Mouse (Mus musculus): Measurements from ENCODE around the gene Mindy4b-ps. TPM values are rescaled to one million over a fixed set of nuclear protein-coding genes. Genes with fewer than 3 reads are reported as not detected.
A peak's percentile ranks its signal among the peaks of the same experiment; 100 is the strongest.

Gene Mindy4b-ps
- polyA plus RNA-seq, 1 experiment from 2014 or later, result 0.32 TPM

- no peaks in the 10 kb centered on the region for H3K9me3 ChIP-seq (ENCODE audit: control insufficient read depth, low read length)
- no peak overlapping the region for H3K27ac ChIP-seq (replicated peaks in 1 of 2; ENCODE audit: control insufficient read depth in 1 of 2, insufficient read depth in 1 of 2, low read depth in 2 of 2, low read length in 2 of 2)
- H3K4me2 ChIP-seq (ENCODE audit: low read length), result no peak overlapping the region
- no peaks in the 10 kb centered on the region for H3K36me3 ChIP-seq (ENCODE audit: control insufficient read depth, insufficient read depth, low read length)
- no peak overlapping the region for H3K4me3 ChIP-seq (ENCODE audit: control insufficient read depth in 1 of 2, insufficient read depth in 1 of 2, low read depth in 1 of 2, low read length in 2 of 2)
- no peaks in the 10 kb centered on the region for H3K27me3 ChIP-seq (ENCODE audit: control insufficient read depth, insufficient read depth, low read length)
- 87% methylated on average over 5 of the region's 5 CpGs for WGBS
- no peak for ATAC-seq (ENCODE audit: insufficient number of reproducible peaks, insufficient read depth, low FRiP score, low read depth)
- H3K4me1 ChIP-seq (ENCODE audit: control insufficient read depth in 2 of 2, insufficient read depth in 2 of 2, low read length in 2 of 2), result peaks cover 4 to 15% of the 10 kb centered on the region in 2 experiments
- H3K9ac ChIP-seq (ENCODE audit: low read length), result no peak overlapping the region
These were observed 13.5 kb downstream of the Mindy4b-ps start for GRCm38 (mm10) chr3:58808636-58809035.

GRCm38 (mm10) chr3:58804745-58805144 lies 17.4 kb downstream of the Mindy4b-ps start:
- ATAC-seq (ENCODE audit: insufficient number of reproducible peaks, insufficient read depth, low FRiP score, low read depth), result peak; percentile 81
- no peaks in the 10 kb centered on the region for H3K36me3 ChIP-seq (ENCODE audit: control insufficient read depth, insufficient read depth, low read length)
- 29% methylated on average over 6 of the region's 6 CpGs for WGBS

GRCm38 (mm10) chr3:58798676-58799075 lies 23.4 kb downstream of the Mindy4b-ps start:
- WGBS, result 73% methylated on average over 4 of the region's 4 CpGs
- peaks cover 2% of the 10 kb centered on the region in 2 experiments; a peak in 1 of 4 replicates for H3K4me1 ChIP-seq (ENCODE audit: control insufficient read depth in 2 of 2, insufficient read depth in 2 of 2, low read length in 2 of 2)
- H3K4me3 ChIP-seq (ENCODE audit: control insufficient read depth in 1 of 2, insufficient read depth in 1 of 2, low read depth in 1 of 2, low read length in 2 of 2), result no peak overlapping the region
- ATAC-seq (ENCODE audit: insufficient number of reproducible peaks, insufficient read depth, low FRiP score, low read depth), result no peak
- no peak overlapping the region for H3K4me2 ChIP-seq (ENCODE audit: low read length)
- no peak overlapping the region for H3K9ac ChIP-seq (ENCODE audit: low read length)
- H3K27me3 ChIP-seq (ENCODE audit: control insufficient read depth, insufficient read depth, low read length), result no peaks in the 10 kb centered on the region
- no peaks in the 10 kb centered on the region for H3K9me3 ChIP-seq (ENCODE audit: control insufficient read depth, low read length)
- H3K36me3 ChIP-seq (ENCODE audit: control insufficient read depth, insufficient read depth, low read length), result no peaks in the 10 kb centered on the region
- H3K27ac ChIP-seq (replicated peaks in 1 of 2; ENCODE audit: control insufficient read depth in 1 of 2, insufficient read depth in 1 of 2, low read depth in 2 of 2, low read length in 2 of 2), result no peak overlapping the region

More at GRCm38 (mm10) chr3:58804745-58805144, 17.4 kb downstream of the Mindy4b-ps start:
- Histone ChIP-seq H3K4me3 (ENCODE audit: control insufficient read depth in 1 of 2, insufficient read depth in 1 of 2, low read depth in 1 of 2, low read length in 2 of 2) (no peak overlapping the region), H3K9me3 (ENCODE audit: control insufficient read depth, low read length) (no peaks in the 10 kb centered on the region), H3K4me2 (ENCODE audit: low read length) (no peak overlapping the region), H3K4me1 (ENCODE audit: control insufficient read depth in 2 of 2, insufficient read depth in 2 of 2, low read length in 2 of 2) (peaks cover 7 to 18% of the 10 kb centered on the region in 2 experiments), H3K27me3 (ENCODE audit: control insufficient read depth, insufficient read depth, low read length) (no peaks in the 10 kb centered on the region), H3K9ac (ENCODE audit: low read length) (no peak overlapping the region), H3K27ac (replicated peaks in 1 of 2; ENCODE audit: control insufficient read depth in 1 of 2, insufficient read depth in 1 of 2, low read depth in 2 of 2, low read length in 2 of 2) (peak overlapping the region in 1 of 2 experiments; percentile 35; a peak in 1 of 4 replicates)

GRCm38 (mm10) chr3:58798245-58798644 lies 23.9 kb downstream of the Mindy4b-ps start:
- Histone ChIP-seq H3K9ac (ENCODE audit: low read length) (no peak overlapping the region), H3K27me3 (ENCODE audit: control insufficient read depth, insufficient read depth, low read length) (no peaks in the 10 kb centered on the region), H3K36me3 (ENCODE audit: control insufficient read depth, insufficient read depth, low read length) (no peaks in the 10 kb centered on the region), H3K4me2 (ENCODE audit: low read length) (no peak overlapping the region), H3K4me3 (ENCODE audit: control insufficient read depth in 1 of 2, insufficient read depth in 1 of 2, low read depth in 1 of 2, low read length in 2 of 2) (no peak overlapping the region), H3K9me3 (ENCODE audit: control insufficient read depth, low read length) (no peaks in the 10 kb centered on the region), H3K4me1 (ENCODE audit: control insufficient read depth in 2 of 2, insufficient read depth in 2 of 2, low read length in 2 of 2) (peaks cover 2% of the 10 kb centered on the region in 2 experiments; a peak in 1 of 4 replicates), H3K27ac (replicated peaks in 1 of 2; ENCODE audit: control insufficient read depth in 1 of 2, insufficient read depth in 1 of 2, low read depth in 2 of 2, low read length in 2 of 2) (no peak overlapping the region)
- 79% methylated on average over 8 of the region's 8 CpGs for WGBS
- no peak for ATAC-seq (ENCODE audit: insufficient number of reproducible peaks, insufficient read depth, low FRiP score, low read depth)

GRCm38 (mm10) chr3:58789473-58789872 lies 32.6 kb downstream of the Mindy4b-ps start:
- Histone ChIP-seq H3K4me1 (ENCODE audit: control insufficient read depth in 2 of 2, insufficient read depth in 2 of 2, low read length in 2 of 2) (peaks cover 0 to 7% of the 10 kb centered on the region in 2 experiments; a peak in 2 of 4 replicates), H3K27me3 (ENCODE audit: control insufficient read depth, insufficient read depth, low read length) (no peaks in the 10 kb centered on the region), H3K36me3 (ENCODE audit: control insufficient read depth, insufficient read depth, low read length) (no peaks in the 10 kb centered on the region), H3K9me3 (ENCODE audit: control insufficient read depth, low read length) (no peaks in the 10 kb centered on the region), H3K4me2 (ENCODE audit: low read length) (no peak overlapping the region), H3K4me3 (ENCODE audit: control insufficient read depth in 1 of 2, insufficient read depth in 1 of 2, low read depth in 1 of 2, low read length in 2 of 2) (no peak overlapping the region), H3K9ac (ENCODE audit: low read length) (no peak overlapping the region), H3K27ac (replicated peaks in 1 of 2; ENCODE audit: control insufficient read depth in 1 of 2, insufficient read depth in 1 of 2, low read depth in 2 of 2, low read length in 2 of 2) (no peak overlapping the region)
- 70% methylated on average over 7 of the region's 7 CpGs for WGBS
- ATAC-seq (ENCODE audit: insufficient number of reproducible peaks, insufficient read depth, low FRiP score, low read depth), result no peak

GRCm38 (mm10) chr3:58789033-58789432 lies 33.1 kb downstream of the Mindy4b-ps start:
- no peaks in the 10 kb centered on the region for H3K9me3 ChIP-seq (ENCODE audit: control insufficient read depth, low read length)
- no peak overlapping the region for H3K9ac ChIP-seq (ENCODE audit: low read length)
- H3K27ac ChIP-seq (replicated peaks in 1 of 2; ENCODE audit: control insufficient read depth in 1 of 2, insufficient read depth in 1 of 2, low read depth in 2 of 2, low read length in 2 of 2), result no peak overlapping the region
- H3K4me3 ChIP-seq (ENCODE audit: control insufficient read depth in 1 of 2, insufficient read depth in 1 of 2, low read depth in 1 of 2, low read length in 2 of 2), result no peak overlapping the region
- peaks cover 0 to 7% of the 10 kb centered on the region in 2 experiments; a peak in 2 of 4 replicates for H3K4me1 ChIP-seq (ENCODE audit: control insufficient read depth in 2 of 2, insufficient read depth in 2 of 2, low read length in 2 of 2)
- ATAC-seq (ENCODE audit: insufficient number of reproducible peaks, insufficient read depth, low FRiP score, low read depth), result no peak
- H3K27me3 ChIP-seq (ENCODE audit: control insufficient read depth, insufficient read depth, low read length), result no peaks in the 10 kb centered on the region
- H3K36me3 ChIP-seq (ENCODE audit: control insufficient read depth, insufficient read depth, low read length), result no peaks in the 10 kb centered on the region
- no peak overlapping the region for H3K4me2 ChIP-seq (ENCODE audit: low read length)
- 44% methylated on average over 5 of the region's 5 CpGs for whole genome bisulfite sequencing

- Histone ChIP-seq H3K4me1 (ENCODE audit: control insufficient read depth in 2 of 2, insufficient read depth in 2 of 2, low read length in 2 of 2) (peaks cover 0 to 7% of the 10 kb centered on the region in 2 experiments; a peak in 2 of 4 replicates), H3K9ac (ENCODE audit: low read length) (no peak overlapping the region), H3K36me3 (ENCODE audit: control insufficient read depth, insufficient read depth, low read length) (no peaks in the 10 kb centered on the region), H3K27ac (replicated peaks in 1 of 2; ENCODE audit: control insufficient read depth in 1 of 2, insufficient read depth in 1 of 2, low read depth in 2 of 2, low read length in 2 of 2) (no peak overlapping the region), H3K27me3 (ENCODE audit: control insufficient read depth, insufficient read depth, low read length) (no peaks in the 10 kb centered on the region), H3K4me2 (ENCODE audit: low read length) (no peak overlapping the region), H3K4me3 (ENCODE audit: control insufficient read depth in 1 of 2, insufficient read depth in 1 of 2, low read depth in 1 of 2, low read length in 2 of 2) (no peak overlapping the region), H3K9me3 (ENCODE audit: control insufficient read depth, low read length) (no peaks in the 10 kb centered on the region)
- 68% methylated on average over 4 of the region's 4 CpGs for WGBS
- ATAC-seq (ENCODE audit: insufficient number of reproducible peaks, insufficient read depth, low FRiP score, low read depth), result no peak
These were observed 35.6 kb downstream of the Mindy4b-ps start for GRCm38 (mm10) chr3:58786470-58786869.

GRCm38 (mm10) chr3:58785863-58786262 lies 36.2 kb downstream of the Mindy4b-ps start:
- Histone ChIP-seq H3K9me3 (ENCODE audit: control insufficient read depth, low read length) (no peaks in the 10 kb centered on the region), H3K27ac (replicated peaks in 1 of 2; ENCODE audit: control insufficient read depth in 1 of 2, insufficient read depth in 1 of 2, low read depth in 2 of 2, low read length in 2 of 2) (no peak overlapping the region), H3K4me1 (ENCODE audit: control insufficient read depth in 2 of 2, insufficient read depth in 2 of 2, low read length in 2 of 2) (peaks cover 0 to 7% of the 10 kb centered on the region in 2 experiments; a peak in 2 of 4 replicates), H3K36me3 (ENCODE audit: control insufficient read depth, insufficient read depth, low read length) (no peaks in the 10 kb centered on the region), H3K4me2 (ENCODE audit: low read length) (0 out of 2 replicates have a peak overlapping the region, but pooled peaks have one; percentile 7), H3K4me3 (ENCODE audit: control insufficient read depth in 1 of 2, insufficient read depth in 1 of 2, low read depth in 1 of 2, low read length in 2 of 2) (no peak overlapping the region), H3K9ac (ENCODE audit: low read length) (no peak overlapping the region), H3K27me3 (ENCODE audit: control insufficient read depth, insufficient read depth, low read length) (no peaks in the 10 kb centered on the region)
- 14% methylated on average over 10 of the region's 10 CpGs for WGBS
- no peak for ATAC-seq (ENCODE audit: insufficient number of reproducible peaks, insufficient read depth, low FRiP score, low read depth)
